Mouse (Mus musculus) brain, adult 2 months (tissue): Measurements from ENCODE around the gene Ppp1r11.
"Not testable (repeated sequence)": the region's sequence is repeated elsewhere in the genome, so short reads cannot be mapped to it uniquely, and the experiment has no call there.

Experiments used
- DNase-seq: peaks from one replicate; pipeline ENCODE4 v3.0.0; 2011; ENCODE audit warnings: low read depth, low spot score

Ppp1r11 gene

GRCm38 (mm10) chr17:36950981-36951947 is at the start of gene Ppp1r11:
Gene Ppp1r11 (minus strand): TSS chr17:36951741.
- DNase-seq = peak; percentile 100

GRCm38 (mm10) chr17:37000863-37001262 is 49.3 kb upstream of the Ppp1r11 start, which contains the start of gene Zfp57:
Gene Zfp57 (plus strand): TSS chr17:37001163.
- DNase-seq = no peak

GRCm38 (mm10) chr17:36998477-36998876 is 46.9 kb upstream of the Ppp1r11 start:
- no peak for DNase-seq

GRCm38 (mm10) chr17:36997033-36997735 is 45.6 kb upstream of the Ppp1r11 start:
- DNase-seq = peak; percentile 90

GRCm38 (mm10) chr17:36995448-36995847 is 43.9 kb upstream of the Ppp1r11 start:
- DNase-seq = peak; percentile 27

GRCm38 (mm10) chr17:36994528-36994927 is 43.0 kb upstream of the Ppp1r11 start:
- DNase-seq = no peak

GRCm38 (mm10) chr17:36993770-36994325 is 42.3 kb upstream of the Ppp1r11 start:
- DNase-seq = no peak

- DNase-seq = peak; percentile 33
Observed at GRCm38 (mm10) chr17:36992336-36993104, 41.0 kb upstream of the Ppp1r11 start.

- not testable (repeated sequence) for DNase-seq
Observed at GRCm38 (mm10) chr17:36990630-36991029, 39.1 kb upstream of the Ppp1r11 start.

- DNase-seq = no peak
Observed at GRCm38 (mm10) chr17:36989437-36989836, 37.9 kb upstream of the Ppp1r11 start, which contains the start of gene H2-M5. Gene H2-M5 (minus strand): TSS chr17:36989537.

GRCm38 (mm10) chr17:36988475-36988874 is 36.9 kb upstream of the Ppp1r11 start:
- peak; percentile 25 for DNase-seq

- DNase-seq = no peak
Observed at GRCm38 (mm10) chr17:36982253-36983155, 31.0 kb upstream of the Ppp1r11 start.

- DNase-seq = no peak
Observed at GRCm38 (mm10) chr17:36981845-36982244, 30.3 kb upstream of the Ppp1r11 start.

- peak; percentile 63 for DNase-seq
Observed at GRCm38 (mm10) chr17:36981221-36981813, 29.8 kb upstream of the Ppp1r11 start, which contains the start of gene 2410137M14Rik. Gene 2410137M14Rik (minus strand): TSS chr17:36981237.

- DNase-seq = no peak
Observed at GRCm38 (mm10) chr17:36973271-36973787, 21.8 kb upstream of the Ppp1r11 start.

- DNase-seq = no peak
Observed at GRCm38 (mm10) chr17:36972791-36973190, 21.2 kb upstream of the Ppp1r11 start.

GRCm38 (mm10) chr17:36971172-36971850 is 19.8 kb upstream of the Ppp1r11 start:
- no peak for DNase-seq

- no peak for DNase-seq
Observed at GRCm38 (mm10) chr17:36970316-36970890, 18.9 kb upstream of the Ppp1r11 start.
